Mouse (Mus musculus): ENCODE data around the gene Fam53b.

- TF ChIP-seq CTCF (IDR thresholded peaks at IDR 0.05; ENCODE audit: borderline replicate concordance, extremely low read depth, insufficient read depth, insufficient read length) = no peak
- TF ChIP-seq POLR2A (IDR thresholded peaks at IDR 0.05; ENCODE audit: borderline replicate concordance, extremely low read depth, insufficient read depth, insufficient read length, poor library complexity, severe bottlenecking) = no peak
These were observed 5.5 kb downstream of the Fam53b start for GRCm38 (mm10) chr7:132808051-132808796.

Data from brain, embryonic 14.5 days (tissue).